Mouse (Mus musculus) MEL (cell line): ENCODE data around the gene Olfr716.

Experiments used
- CTCF ChIP-seq, 3 experiments: IDR thresholded peaks in 2 of 3; conservative IDR thresholded peaks in 1 of 3; 2 replicates each; pipeline ENCODE4 v1.5.1; 2011 to 2012; ENCODE audit warnings: low read length in 3 of 3, low read depth in 2 of 3, mild to moderate bottlenecking in 2 of 3, improper control_type of control experiment in 1 of 3, inconsistent platforms in 1 of 3, mixed read lengths in 1 of 3, moderate library complexity in 1 of 3; ENCODE audit not compliant: control insufficient read depth in 1 of 3, insufficient read depth in 1 of 3, poor library complexity in 1 of 3, severe bottlenecking in 1 of 3
- EP300 ChIP-seq, 2 experiments: IDR thresholded peaks; 2 replicates each; pipeline ENCODE4 v1.6.1; 2011; ENCODE audit warnings: improper control_type of control experiment in 2 of 2, low read length in 2 of 2, low read depth in 1 of 2, mild to moderate bottlenecking in 1 of 2
- HCFC1 ChIP-seq: IDR thresholded peaks from 2 replicates; pipeline ENCODE4 v1.6.1; 2012; ENCODE audit warnings: low read depth, mild to moderate bottlenecking, inconsistent platforms, low read length, improper control_type of control experiment, moderate library complexity

GRCm38 (mm10) chr7:107092920-107093319, 45.2 kb upstream of the Olfr716 start, which contains the start of gene Olfr17:
- no peak for TF ChIP-seq EP300 (IDR thresholded peaks at IDR 0.05; ENCODE audit: low read depth in 1 of 2, low read length in 2 of 2)
- TF ChIP-seq HCFC1: no peak
- no peak for TF ChIP-seq CTCF (IDR thresholded peaks at IDR 0.05 in 2 of 3, conservative IDR thresholded peaks at IDR 0.05 in 1 of 3; ENCODE audit: control insufficient read depth in 1 of 3, insufficient read depth in 1 of 3, low read depth in 2 of 3, low read length in 3 of 3, poor library complexity in 1 of 3, severe bottlenecking in 1 of 3)
